Mouse (Mus musculus) midbrain, embryonic 10.5 days (tissue): ENCODE data around the gene Naa15. TPM values are rescaled to one million over a fixed set of nuclear protein-coding genes. Genes with fewer than 3 reads are reported as not detected.
"Not testable (repeated sequence)": the region's sequence is repeated elsewhere in the genome, so short reads cannot be mapped to it uniquely, and the experiment has no call there.

Source experiments
- DNase-seq: peaks from one replicate; pipeline ENCODE4 v3.0.0-alpha.2; 2017; ENCODE audit warnings: low spot score
- H3K27ac ChIP-seq: fragments of 300-500 bp; sonication (generic); replicated peaks from 2 replicates; pipeline ENCODE4 v1.5.1; 2016; ENCODE audit warnings: mild to moderate bottlenecking
- H3K27me3 ChIP-seq: fragments of 300-500 bp; sonication (generic); 2 replicates; pipeline ENCODE4 v1.6.1; 2016; ENCODE audit warnings: low read depth, mild to moderate bottlenecking; ENCODE audit not compliant: poor library complexity, severe bottlenecking
- H3K36me3 ChIP-seq: fragments of 300-500 bp; sonication (generic); 2 replicates; pipeline ENCODE4 v1.6.1; 2016; ENCODE audit warnings: mild to moderate bottlenecking, moderate library complexity
- H3K4me1 ChIP-seq: fragments of 300-500 bp; sonication (generic); 2 replicates; pipeline ENCODE4 v1.6.1; 2016
- H3K4me3 ChIP-seq: fragments of 300-500 bp; sonication (generic); 2 replicates; pipeline ENCODE4 v1.5.1; 2016; ENCODE audit warnings: mild to moderate bottlenecking, moderate library complexity
- H3K9me3 ChIP-seq: fragments of 300-500 bp; sonication (generic); replicated peaks from 2 replicates; pipeline ENCODE4 v1.6.1; 2016; ENCODE audit warnings: mild to moderate bottlenecking
- WGBS: fragments of 180-500 bp; shearing (Covaris S2); methylation state at CpG from one replicate; pipeline ENCODE4 v1.1.7; 2016; 5-methylcytosine and 5-hydroxymethylcytosine counted together
- polyA plus RNA-seq: library from polyadenylated mRNA; unstranded; fragments of >200 nt; fragmentation: Nextera tagmentation; extraction: Ambion mirVana; gene quantifications from 2 replicates; pipeline ENCODE4 v1.2.1, GENCODE M21; 2016

The Naa15 gene
- polyA plus RNA-seq, 1 experiment from 2014 or later, result 63.4 TPM

DNA sequence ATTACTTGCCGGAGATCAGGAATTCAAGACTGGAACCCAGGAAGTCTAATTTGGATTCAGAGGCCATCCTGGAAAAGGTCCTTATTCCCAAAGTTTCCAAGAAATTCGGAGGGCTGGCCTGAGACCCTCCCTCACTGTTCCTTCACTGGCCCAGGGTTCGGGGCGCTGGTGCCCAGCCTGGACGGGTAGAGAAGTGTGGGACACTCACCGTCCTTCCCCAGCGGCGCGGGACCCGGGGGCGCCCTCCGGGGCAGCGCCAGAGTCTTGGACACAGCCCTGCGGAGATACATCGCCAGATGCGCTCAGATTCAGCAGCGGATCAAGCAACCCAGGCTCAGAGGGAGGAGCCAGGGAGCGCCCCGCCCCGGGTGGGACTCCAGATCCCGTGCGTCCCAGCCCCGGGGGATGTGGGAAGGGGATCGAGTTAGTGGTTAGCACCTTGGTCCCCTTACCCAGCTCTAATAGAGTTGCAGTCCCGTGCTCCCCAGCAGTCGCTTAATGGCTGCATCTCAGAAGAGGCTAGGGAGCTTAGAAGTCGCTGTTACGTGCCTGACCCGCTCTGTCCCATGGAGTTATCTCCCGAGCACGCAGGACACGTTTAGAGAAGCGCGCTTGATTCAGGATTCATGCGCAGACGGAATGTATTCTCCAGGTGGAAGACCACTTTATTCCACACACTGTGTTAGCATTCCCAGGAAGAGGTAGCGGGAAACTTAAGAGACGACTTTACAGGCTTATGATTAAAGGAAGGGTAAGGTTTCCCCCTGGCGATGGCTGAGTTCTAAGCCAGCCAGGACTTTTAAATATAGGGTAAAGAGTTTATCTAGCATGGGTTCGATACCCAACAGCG, 18.5 kb upstream of the Naa15 start, which contains the start of gene Mgarp:
Gene Mgarp, minus strand, starts transcription at position 520 of the 850 bp plus-strand sequence.
- peaks cover 43% of the 10 kb centered on the region for H3K4me1 ChIP-seq
- peaks cover 38% of the 10 kb centered on the region for H3K27me3 ChIP-seq
- peak within 1 kb of the TSS; percentile 83 for H3K27ac ChIP-seq
- H3K36me3 ChIP-seq, result no peaks in the 10 kb centered on the region
- 3% methylated on average over 41 of the region's 41 CpGs for WGBS
- no peaks in the 10 kb centered on the region for H3K9me3 ChIP-seq
- peak within 1 kb of the TSS; percentile 60 for H3K4me3 ChIP-seq
- peak; percentile 84 for DNase-seq

DNA sequence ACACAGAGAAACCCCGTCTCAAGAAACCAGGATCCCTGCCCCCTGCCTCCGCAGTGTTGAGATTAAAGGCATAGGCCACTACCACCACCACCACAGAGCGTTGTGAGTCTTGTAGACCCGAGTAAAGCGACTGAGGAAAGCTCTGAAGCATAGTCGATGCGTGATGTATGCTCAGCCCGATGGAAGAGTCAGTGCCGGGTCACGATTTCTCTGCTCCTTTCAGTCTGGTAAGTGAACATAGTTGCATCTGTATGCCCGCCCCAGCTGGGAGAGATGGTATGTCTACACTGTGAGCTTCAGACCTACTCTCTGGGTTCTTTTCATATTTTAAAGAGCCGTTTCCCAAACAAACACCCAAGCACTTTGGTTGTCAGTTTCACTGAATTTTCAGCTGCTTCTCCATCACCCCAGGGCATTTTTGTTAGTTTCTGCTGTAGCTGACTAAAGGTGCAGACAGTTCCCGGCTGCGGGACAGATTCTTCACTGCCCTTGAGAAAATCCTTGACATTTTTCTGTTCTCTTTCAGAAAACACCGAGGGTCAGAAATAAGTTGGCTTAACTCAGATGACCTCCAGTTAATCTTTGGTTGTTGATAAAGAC, 17.1 kb upstream of the Naa15 start:
- Histone ChIP-seq H3K27me3 (peaks cover 38% of the 10 kb centered on the region), H3K4me3 (no peak overlapping the region), H3K9me3 (no peaks in the 10 kb centered on the region), H3K36me3 (peaks cover 4% of the 10 kb centered on the region), H3K27ac (no peak overlapping the region; the same call in 1 of the 2 replicates), H3K4me1 (peaks cover 43% of the 10 kb centered on the region)
- DNase-seq, result peak; percentile 14
- WGBS, result 53% methylated on average over 15 of the region's 15 CpGs

DNA sequence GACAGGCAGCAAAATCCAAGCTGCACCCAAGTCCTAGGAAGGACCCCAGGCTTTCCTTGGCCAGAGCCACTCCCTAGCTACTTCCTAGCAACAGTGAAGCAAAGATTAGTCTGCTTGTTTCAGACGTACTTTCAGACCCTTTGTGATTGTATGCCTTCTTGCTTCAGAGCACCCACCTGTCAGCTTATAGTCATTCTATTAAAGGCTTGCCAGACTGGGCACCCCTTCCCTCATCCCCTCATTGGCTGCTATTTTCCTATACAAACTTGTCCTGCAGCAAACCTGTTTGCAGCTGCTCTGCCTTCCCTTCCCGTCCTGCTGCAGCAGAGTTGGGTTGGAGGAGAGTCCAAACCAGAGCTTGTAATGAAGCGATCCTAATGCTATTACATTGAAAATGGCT, 16.3 kb upstream of the Naa15 start:
- DNase-seq, result peak; percentile 44
- Histone ChIP-seq H3K9me3 (no peaks in the 10 kb centered on the region), H3K4me3 (no peak overlapping the region), H3K4me1 (peaks cover 43% of the 10 kb centered on the region), H3K36me3 (peaks cover 13% of the 10 kb centered on the region), H3K27ac (peak overlapping the region; percentile 0; the same call in 1 of the 2 replicates), H3K27me3 (peaks cover 38% of the 10 kb centered on the region)
- 9% methylated on average over 3 of the region's 3 CpGs for WGBS

DNA sequence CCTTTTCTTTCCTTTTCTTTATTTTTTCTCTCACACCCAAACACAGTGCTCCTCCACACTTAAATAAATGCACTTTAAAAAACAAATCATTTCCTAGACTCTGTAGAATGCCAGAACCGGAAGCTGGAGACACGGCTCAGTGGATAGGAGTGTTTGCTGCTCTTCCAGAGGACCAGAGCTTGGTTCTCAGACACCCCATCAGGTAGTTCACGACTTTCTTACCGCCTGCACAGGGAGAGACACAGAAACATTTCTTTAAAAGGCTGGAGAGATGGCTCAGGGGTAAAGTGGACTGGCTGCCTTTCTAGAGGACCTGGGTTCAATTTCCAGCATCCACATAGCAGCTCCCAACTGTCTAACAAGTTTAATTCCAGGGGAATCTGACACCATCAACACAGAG, 15.4 kb upstream of the Naa15 start:
- H3K27ac ChIP-seq, result 0 out of 2 replicates have a peak overlapping the region, but pooled peaks have one; percentile 0
- peaks cover 21% of the 10 kb centered on the region for H3K36me3 ChIP-seq
- peaks cover 38% of the 10 kb centered on the region for H3K27me3 ChIP-seq
- no peaks in the 10 kb centered on the region for H3K9me3 ChIP-seq
- H3K4me1 ChIP-seq, result peaks cover 43% of the 10 kb centered on the region
- DNase-seq, result no peak
- no peak overlapping the region for H3K4me3 ChIP-seq
- 63% methylated on average over 4 of the region's 4 CpGs for WGBS

DNA sequence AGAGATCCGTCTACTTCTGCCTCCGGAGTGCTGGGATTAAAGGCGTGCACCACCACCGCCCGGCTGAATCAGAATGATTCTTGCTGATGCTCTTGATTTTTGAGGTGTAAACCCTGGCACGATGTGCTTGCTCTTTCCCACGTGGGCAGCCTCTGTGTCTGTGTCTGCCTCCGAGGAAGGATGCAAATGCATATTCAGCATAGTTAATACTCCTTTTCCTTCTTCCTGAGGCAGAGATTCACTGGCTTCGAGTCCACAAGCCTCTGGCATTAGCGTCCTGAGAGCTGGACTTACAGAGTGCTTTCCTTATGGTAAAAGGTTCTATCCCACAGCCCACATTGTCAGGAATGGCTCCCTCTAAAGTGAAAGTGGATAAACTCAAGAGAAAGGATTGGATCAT, 14.3 kb upstream of the Naa15 start:
- DNase-seq, result peak; percentile 16
- no peaks in the 10 kb centered on the region for H3K9me3 ChIP-seq
- 84% methylated on average over 10 of the region's 10 CpGs for WGBS
- peaks cover 29% of the 10 kb centered on the region for H3K27me3 ChIP-seq
- no peak overlapping the region for H3K4me3 ChIP-seq
- H3K36me3 ChIP-seq, result peaks cover 32% of the 10 kb centered on the region
- no peak overlapping the region for H3K27ac ChIP-seq
- peaks cover 34% of the 10 kb centered on the region for H3K4me1 ChIP-seq

DNA sequence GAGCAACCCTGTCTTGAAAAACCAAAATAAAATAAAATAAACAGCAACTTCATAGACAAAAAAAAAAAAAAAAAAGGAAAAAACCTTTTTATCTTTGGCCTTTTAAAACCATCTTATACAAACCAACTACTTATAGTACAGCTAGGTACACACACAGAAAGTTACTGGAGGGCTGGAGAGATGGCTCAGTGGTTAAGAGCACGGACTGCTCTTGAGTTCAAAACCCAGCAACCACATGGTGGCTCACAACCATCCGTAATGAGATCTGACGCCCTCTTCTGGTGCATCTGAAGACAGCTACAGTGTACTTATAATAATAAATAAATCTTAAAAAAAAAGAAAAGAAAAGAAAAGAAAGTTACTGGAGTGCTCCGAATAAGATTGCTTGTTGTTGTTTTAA, 12.9 kb upstream of the Naa15 start:
- WGBS, result 70% methylated on average over 4 of the region's 4 CpGs
- peaks cover 16% of the 10 kb centered on the region for H3K27me3 ChIP-seq
- not testable (repeated sequence) for H3K4me3 ChIP-seq, DNase-seq, H3K27ac ChIP-seq, H3K9me3 ChIP-seq
- peaks cover 46% of the 10 kb centered on the region for H3K36me3 ChIP-seq
- H3K4me1 ChIP-seq, result peaks cover 27% of the 10 kb centered on the region

DNA sequence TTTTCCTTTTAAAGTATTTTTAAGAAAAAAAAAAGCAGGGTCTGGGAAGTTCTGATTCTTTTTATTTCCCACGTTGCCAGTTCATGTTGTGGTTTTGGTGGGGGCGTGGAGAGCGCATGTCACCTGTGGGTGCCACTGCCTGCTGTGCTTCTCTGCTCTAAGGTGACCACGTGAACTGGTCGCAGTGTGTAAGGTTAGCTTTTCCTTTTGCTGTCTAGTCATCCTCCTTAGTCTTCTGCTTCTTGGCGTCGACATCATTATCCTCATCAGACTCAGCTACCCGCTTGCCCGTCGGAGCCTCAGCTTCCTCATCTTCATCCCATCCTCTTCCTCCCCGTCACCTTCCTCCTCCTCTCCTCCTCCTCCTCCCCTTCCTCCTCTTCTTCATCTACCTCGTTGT, 12.3 kb upstream of the Naa15 start:
- H3K36me3 ChIP-seq, result peaks cover 47% of the 10 kb centered on the region
- 93% methylated on average over 12 of the region's 12 CpGs for WGBS
- DNase-seq, result no peak
- peaks cover 10% of the 10 kb centered on the region for H3K27me3 ChIP-seq
- H3K4me3 ChIP-seq, result no peak overlapping the region
- H3K4me1 ChIP-seq, result peaks cover 31% of the 10 kb centered on the region
- H3K27ac ChIP-seq, result no peak overlapping the region
- no peaks in the 10 kb centered on the region for H3K9me3 ChIP-seq

DNA sequence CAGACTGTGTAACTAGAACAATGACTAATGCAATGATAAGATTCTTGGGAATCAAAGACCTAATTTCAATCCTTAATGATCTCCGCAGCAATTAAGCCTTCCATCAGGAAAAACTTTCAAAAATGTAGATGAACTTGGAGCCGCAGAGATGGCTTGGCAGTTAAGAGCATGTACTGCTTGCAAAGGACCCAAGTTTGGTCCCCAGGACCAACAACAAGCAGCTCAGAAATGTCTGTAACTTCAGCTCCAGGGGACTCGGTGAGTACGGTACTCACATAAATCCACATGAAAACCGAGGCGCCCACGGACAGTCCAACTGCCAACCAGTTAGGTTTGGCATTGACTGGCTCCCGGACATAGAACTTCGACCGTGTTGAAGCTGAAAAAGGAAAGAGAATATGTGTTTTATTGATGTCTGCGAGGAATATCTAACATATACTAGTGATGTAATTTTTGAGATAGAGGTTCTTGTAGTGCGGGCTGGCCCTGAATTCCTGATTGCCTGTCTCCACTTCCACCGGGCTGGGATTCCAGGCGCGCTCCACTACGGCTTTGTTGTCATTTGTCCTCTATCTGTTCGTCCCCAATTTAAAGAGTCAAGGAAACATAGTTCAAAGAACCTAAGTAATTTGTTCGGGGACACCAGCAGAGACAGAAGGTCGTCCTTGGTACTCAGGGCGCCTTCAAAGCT, 6.9 kb upstream of the Naa15 start:
- Histone ChIP-seq H3K27me3 (no peaks in the 10 kb centered on the region), H3K9me3 (no peaks in the 10 kb centered on the region), H3K4me1 (peaks cover 17% of the 10 kb centered on the region), H3K27ac (peak overlapping the region; percentile 97), H3K36me3 (peaks cover 41% of the 10 kb centered on the region), H3K4me3 (peak overlapping the region; percentile 73)
- no peak for DNase-seq
- WGBS, result 29% methylated on average over 20 of the region's 20 CpGs

DNA sequence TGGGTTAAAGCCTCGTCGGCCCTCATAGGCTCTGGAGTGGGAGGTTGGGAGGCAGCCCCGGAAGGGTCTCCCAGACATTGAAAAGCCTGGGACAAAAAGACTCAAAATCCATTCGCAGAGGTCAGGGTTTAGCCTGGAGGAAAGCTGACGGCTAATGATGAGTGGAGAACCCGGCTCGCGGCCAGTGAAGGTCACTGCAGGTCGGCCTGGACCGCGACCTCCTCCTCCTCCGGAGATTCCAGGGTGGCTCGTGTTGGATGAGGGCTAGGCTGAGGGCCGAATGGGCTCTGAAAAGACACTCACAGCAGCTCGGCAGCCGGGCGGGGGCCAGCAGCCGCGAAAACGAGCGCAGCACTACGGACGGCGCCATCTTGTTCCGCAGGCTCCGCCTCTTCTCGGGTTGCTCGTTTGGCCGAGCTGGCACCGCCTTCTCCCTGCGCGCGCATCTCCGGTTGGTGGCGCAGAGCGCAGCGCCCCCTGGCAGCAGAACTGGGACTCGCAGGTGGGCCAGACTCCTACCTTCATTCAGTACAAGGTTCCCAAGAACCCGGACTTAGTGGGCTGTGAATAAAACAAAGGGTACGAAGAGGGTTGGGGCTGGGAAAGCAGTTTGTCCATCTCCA, 6.3 kb upstream of the Naa15 start, which contains the start of gene Ndufc1:
Gene Ndufc1, minus strand, starts transcription at position 428 of the 623 bp plus-strand sequence.
- H3K27me3 ChIP-seq, result no peaks in the 10 kb centered on the region
- DNase-seq, result peak; percentile 97
- under 1% methylated on average over 40 of the region's 40 CpGs for WGBS
- peak within 1 kb of the TSS; percentile 73 for H3K4me3 ChIP-seq
- H3K9me3 ChIP-seq, result no peaks in the 10 kb centered on the region
- H3K36me3 ChIP-seq, result peaks cover 35% of the 10 kb centered on the region
- H3K4me1 ChIP-seq, result peaks cover 17% of the 10 kb centered on the region
- H3K27ac ChIP-seq, result peak within 1 kb of the TSS; percentile 97

DNA sequence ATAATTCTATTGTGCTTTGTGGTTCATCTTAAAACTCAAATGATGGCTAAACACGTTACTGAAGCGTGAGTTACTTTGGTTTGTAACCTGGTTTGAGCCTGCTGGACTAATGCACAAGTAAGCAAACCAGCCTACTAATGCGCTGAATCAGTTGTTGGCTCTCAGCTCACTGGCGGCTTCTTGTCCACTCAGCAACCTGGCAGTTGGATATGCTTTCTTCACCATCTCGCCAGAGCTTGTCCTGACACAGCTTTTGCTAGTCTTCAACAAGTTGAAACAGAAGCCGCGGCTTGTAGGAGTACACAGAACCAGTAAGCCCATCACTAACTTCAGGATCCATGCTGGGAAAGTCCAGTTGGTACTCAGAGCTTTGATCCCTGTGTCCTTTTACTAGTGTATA, 2.5 kb upstream of the Naa15 start:
- H3K9me3 ChIP-seq, result no peaks in the 10 kb centered on the region
- H3K27ac ChIP-seq, result no peak overlapping the region
- no peak for DNase-seq
- H3K4me3 ChIP-seq, result no peak overlapping the region
- no peaks in the 10 kb centered on the region for H3K36me3 ChIP-seq
- 92% methylated on average over 7 of the region's 7 CpGs for WGBS
- no peaks in the 10 kb centered on the region for H3K27me3 ChIP-seq
- peaks cover 26% of the 10 kb centered on the region for H3K4me1 ChIP-seq

DNA sequence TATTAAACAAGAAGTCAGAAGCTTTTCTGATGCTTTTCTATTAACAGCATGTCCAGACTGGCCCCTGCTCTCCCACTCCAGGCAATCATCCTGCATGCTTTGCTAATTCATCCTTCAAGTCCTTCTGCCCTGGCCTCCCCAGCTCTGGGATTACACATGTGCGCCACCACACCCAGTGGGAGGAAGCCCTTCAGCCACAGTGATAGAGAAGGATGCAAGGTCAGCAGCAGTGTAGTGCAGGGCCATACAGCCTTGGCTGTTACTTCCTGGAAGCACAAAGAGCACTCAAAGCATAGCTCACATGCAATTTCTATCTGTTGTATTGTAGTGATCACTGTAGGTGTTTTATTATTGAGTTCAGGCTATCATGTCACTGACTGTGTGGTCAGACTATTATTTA, 1.7 kb upstream of the Naa15 start:
- H3K36me3 ChIP-seq, result no peaks in the 10 kb centered on the region
- H3K9me3 ChIP-seq, result no peaks in the 10 kb centered on the region
- H3K4me3 ChIP-seq, result no peak overlapping the region
- DNase-seq, result no peak
- 88% methylated on average over 1 of the region's 1 CpGs for WGBS
- no peaks in the 10 kb centered on the region for H3K27me3 ChIP-seq
- peaks cover 26% of the 10 kb centered on the region for H3K4me1 ChIP-seq
- H3K27ac ChIP-seq, result no peak overlapping the region

DNA sequence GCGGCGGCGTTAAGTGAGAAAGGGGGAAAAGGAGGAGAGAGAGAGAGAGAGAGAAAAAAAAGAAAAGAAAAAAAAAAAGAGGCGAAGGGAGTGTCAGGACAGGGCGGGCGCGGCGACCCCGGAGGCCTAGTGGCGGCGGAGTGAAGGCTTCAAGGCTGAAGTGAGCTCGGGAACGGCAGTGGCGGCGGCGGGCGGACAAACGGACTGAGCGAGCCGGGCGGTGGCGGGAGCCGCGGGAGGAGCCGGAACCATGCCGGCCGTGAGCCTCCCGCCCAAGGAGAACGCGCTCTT, 1.1 kb downstream of the Naa15 start:
- H3K4me3 ChIP-seq, result peak overlapping the region; percentile 94
- H3K9me3 ChIP-seq, result no peaks in the 10 kb centered on the region
- H3K4me1 ChIP-seq, result peaks cover 31% of the 10 kb centered on the region
- no peaks in the 10 kb centered on the region for H3K27me3 ChIP-seq
- no peak for DNase-seq
- peaks cover 13% of the 10 kb centered on the region for H3K36me3 ChIP-seq
- H3K27ac ChIP-seq, result peak overlapping the region; percentile 97
- under 1% methylated on average over 30 of the region's 30 CpGs for WGBS
